Mouse (Mus musculus): ENCODE measurements around the gene Chmp4b. TPM values are rescaled to one million over a fixed set of nuclear protein-coding genes. Genes with fewer than 3 reads are reported as not detected.
A peak's percentile ranks its signal among the peaks of the same experiment; 100 is the strongest.

Gene Chmp4b
- polyA plus RNA-seq, 1 experiment from 2014 or later = 29.6 TPM

DNA sequence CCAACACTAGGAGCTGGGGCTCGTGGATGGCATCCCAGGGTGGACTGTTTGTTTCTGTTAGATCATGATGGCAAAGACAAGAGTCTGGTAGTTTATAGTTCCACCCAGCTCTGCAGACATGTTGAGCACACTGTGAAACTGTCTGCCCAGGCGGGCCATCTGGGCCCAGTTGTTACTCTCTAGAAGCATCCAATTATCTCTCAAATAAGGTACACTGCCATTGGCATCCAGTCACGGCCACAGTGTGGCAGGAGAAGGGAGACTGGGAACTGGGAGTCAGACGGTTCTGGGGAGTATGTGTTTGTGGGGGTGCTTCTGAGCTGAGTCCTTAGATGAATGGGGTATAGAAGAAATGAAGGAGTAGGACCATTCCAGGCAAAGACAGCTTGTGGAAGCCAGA lies 18.6 kb downstream of the Chmp4b start:
- ATAC-seq (ENCODE audit: low FRiP score) = no peak
- peaks cover 26% of the 10 kb centered on the region for H3K4me1 ChIP-seq
- H3K4me3 ChIP-seq (replicated peaks) = no peak overlapping the region
- H3K4me2 ChIP-seq = no peak overlapping the region
- WGBS = 45% methylated on average over 4 of the region's 4 CpGs
- H3K36me3 ChIP-seq = no peaks in the 10 kb centered on the region
- H3K27me3 ChIP-seq (replicated peaks) = no peaks in the 10 kb centered on the region
- H3K9me3 ChIP-seq (replicated peaks) = no peaks in the 10 kb centered on the region
- H3K9ac ChIP-seq (replicated peaks) = no peak overlapping the region
- H3K27ac ChIP-seq (replicated peaks) = peak overlapping the region; percentile 46

DNA sequence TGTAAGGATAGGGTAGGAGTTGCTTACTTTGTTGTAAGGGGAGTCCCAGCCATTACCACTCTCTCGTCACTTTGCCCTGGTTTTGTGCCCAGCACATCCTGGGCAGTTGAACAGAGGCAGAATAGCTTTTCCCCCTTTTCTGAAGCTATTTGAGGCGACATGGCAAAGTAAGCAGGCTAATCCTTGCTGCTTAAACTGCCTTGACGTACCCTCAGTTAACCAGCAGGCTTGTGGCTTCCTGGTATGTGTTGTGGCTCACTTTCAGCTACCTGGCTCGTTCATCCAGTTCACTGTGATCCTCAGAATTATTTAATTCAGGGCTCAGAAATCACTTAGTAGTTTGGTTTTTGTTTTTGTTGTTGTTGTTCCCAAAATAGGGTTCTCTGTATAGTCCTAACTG lies 19.2 kb downstream of the Chmp4b start:
- Histone ChIP-seq H3K4me3 (replicated peaks) (no peak overlapping the region), H3K9ac (replicated peaks) (no peak overlapping the region), H3K4me1 (peaks cover 31% of the 10 kb centered on the region), H3K27me3 (replicated peaks) (no peaks in the 10 kb centered on the region), H3K27ac (replicated peaks) (no peak overlapping the region; the same call in 1 of the 2 replicates), H3K36me3 (no peaks in the 10 kb centered on the region), H3K4me2 (no peak overlapping the region), H3K9me3 (replicated peaks) (no peaks in the 10 kb centered on the region)
- ATAC-seq (ENCODE audit: low FRiP score) = no peak
- WGBS = 86% methylated on average over 4 of the region's 4 CpGs

DNA sequence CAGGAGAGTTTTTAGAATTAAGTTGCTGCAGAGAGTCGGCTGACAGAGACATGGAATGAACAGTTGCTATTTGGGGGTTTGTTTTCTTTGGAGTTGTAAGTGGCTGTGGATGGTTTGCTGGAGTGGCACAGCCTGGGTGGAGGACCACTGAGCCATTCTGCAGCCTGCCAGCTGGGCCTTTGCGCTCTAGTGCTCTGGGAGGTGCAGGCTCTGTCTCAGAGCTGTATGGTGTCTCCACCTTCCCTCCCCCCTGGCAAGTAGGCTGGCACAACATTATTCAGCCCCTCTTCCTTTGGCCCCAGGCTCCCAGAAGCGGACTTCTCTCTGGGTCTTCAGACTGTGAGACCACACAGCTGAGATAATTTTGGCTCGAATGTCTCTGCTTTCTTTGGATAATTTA lies 22.5 kb downstream of the Chmp4b start:
- peak overlapping the region; percentile 51 for H3K27ac ChIP-seq (replicated peaks)
- no peak overlapping the region for H3K9ac ChIP-seq (replicated peaks)
- no peak for ATAC-seq (ENCODE audit: low FRiP score)
- H3K27me3 ChIP-seq (replicated peaks) = no peaks in the 10 kb centered on the region
- 65% methylated on average over 4 of the region's 4 CpGs for WGBS
- H3K4me2 ChIP-seq = no peak overlapping the region
- no peak overlapping the region for H3K4me3 ChIP-seq (replicated peaks)
- no peaks in the 10 kb centered on the region for H3K9me3 ChIP-seq (replicated peaks)
- H3K36me3 ChIP-seq = no peaks in the 10 kb centered on the region
- peaks cover 55% of the 10 kb centered on the region for H3K4me1 ChIP-seq

DNA sequence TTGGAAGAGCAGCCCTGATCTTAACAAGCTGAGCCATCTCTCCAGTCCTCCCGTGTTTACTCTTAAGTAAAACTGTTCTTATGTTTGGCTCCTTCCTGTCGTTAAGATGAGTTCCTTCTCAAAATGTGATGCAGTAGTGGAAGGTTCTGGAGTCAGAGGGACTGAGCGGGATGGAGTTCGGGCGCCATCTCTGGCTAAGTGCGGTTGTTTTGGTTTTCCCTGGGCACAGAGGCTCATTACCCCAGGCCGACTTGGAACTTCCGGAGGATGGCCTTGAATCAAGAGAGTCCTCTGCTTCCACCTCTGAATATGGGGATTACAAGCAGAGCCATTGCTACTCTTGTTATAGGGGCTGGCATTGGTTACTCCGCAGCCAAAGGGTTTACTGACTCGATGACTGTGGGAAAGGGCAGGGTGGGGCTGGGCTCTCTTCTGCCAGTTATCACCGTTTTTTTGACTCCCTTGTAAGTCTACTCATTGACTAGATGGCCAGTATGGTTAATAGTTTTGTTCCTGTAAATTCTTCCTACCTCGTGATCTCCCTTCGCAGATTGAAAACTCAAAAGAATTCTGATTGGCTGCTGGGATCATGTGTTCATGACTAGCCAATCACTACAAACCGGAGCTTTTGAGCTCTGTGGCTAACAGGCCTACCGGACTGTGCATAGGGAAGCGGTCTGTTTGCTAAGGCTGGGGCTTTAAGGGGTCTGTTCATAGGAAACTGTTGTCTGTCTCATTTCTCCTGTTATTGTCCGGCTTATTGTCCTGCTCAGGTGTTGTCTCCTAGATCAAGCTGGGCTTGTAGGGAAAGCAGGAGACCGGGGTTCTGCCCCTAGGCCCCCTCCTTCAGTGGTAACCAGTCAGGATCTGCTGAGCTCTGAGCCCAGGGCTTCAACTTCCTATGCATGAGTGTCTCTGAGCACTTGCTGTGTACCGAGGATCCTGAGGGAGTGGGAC lies 25.4 kb downstream of the Chmp4b start:
- ATAC-seq (ENCODE audit: low FRiP score) = peak; percentile 76; the same call in 1 of the 2 replicates
- peaks cover 55% of the 10 kb centered on the region for H3K4me1 ChIP-seq
- H3K27me3 ChIP-seq (replicated peaks) = no peaks in the 10 kb centered on the region
- H3K9ac ChIP-seq (replicated peaks) = peak overlapping the region; percentile 21; the same call in 1 of the 2 replicates
- H3K9me3 ChIP-seq (replicated peaks) = no peaks in the 10 kb centered on the region
- H3K4me3 ChIP-seq (replicated peaks) = peak overlapping the region; percentile 13
- no peaks in the 10 kb centered on the region for H3K36me3 ChIP-seq
- WGBS = 57% methylated on average over 19 of the region's 19 CpGs
- H3K4me2 ChIP-seq = peak overlapping the region; percentile 48
- peak overlapping the region; percentile 84 for H3K27ac ChIP-seq (replicated peaks)

DNA sequence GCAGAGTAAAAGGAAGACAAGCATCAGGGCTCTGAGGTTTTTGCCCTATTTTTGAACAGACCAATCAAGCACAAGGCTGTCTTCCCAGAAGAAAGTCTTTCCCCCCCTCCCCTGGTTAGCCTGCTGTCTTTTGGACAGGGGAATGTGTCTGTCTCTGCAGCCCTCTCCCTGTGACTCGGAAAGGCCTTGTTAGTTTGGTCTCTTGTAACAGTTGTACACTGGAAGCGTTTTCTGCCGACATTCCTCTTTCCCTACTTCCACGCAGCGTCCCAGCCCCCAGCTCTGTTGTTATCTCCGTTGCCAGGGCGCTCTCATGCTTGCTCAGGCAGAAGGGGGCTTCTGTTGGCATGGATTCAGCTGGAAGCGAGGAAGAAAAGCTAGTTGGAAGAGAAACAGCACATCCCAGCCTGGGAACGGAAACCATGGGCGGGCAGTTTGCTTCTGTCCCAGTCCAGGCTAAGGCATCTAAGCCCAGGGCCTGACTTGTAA lies 26.2 kb downstream of the Chmp4b start:
- Histone ChIP-seq H3K9ac (replicated peaks) (peak overlapping the region; percentile 21; the same call in 1 of the 2 replicates), H3K36me3 (no peaks in the 10 kb centered on the region), H3K4me2 (peak overlapping the region; percentile 48), H3K4me1 (peaks cover 63% of the 10 kb centered on the region), H3K27me3 (replicated peaks) (no peaks in the 10 kb centered on the region), H3K9me3 (replicated peaks) (no peaks in the 10 kb centered on the region), H3K4me3 (replicated peaks) (peak overlapping the region; percentile 13; the same call in 1 of the 2 replicates), H3K27ac (replicated peaks) (peak overlapping the region; percentile 84)
- ATAC-seq (ENCODE audit: low FRiP score) = peak; percentile 81
- 8% methylated on average over 10 of the region's 10 CpGs for WGBS

DNA sequence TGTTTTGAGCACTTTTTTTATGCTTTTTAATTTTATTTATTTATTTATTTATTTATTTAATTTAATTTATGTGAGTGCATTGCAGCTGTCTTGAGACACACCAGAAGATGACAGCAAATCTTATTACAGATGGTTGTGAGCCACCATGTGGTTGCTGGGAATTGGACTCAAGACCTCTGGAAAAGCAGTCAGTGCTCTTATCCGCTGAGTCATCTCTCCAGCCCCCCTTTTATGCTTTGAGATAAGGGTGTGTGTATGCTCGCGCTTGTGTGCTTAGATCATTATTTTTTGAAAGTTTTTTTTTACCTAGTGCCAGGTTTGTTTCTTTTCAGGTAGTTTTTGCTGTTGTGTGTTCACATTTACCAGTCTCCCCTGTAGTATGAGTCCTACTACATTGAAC lies 27.5 kb downstream of the Chmp4b start:
- Histone ChIP-seq H3K4me3 (replicated peaks) (no peak overlapping the region), H3K9ac (replicated peaks) (no peak overlapping the region), H3K27ac (replicated peaks) (no peak overlapping the region), H3K36me3 (no peaks in the 10 kb centered on the region), H3K4me2 (no peak overlapping the region), H3K27me3 (replicated peaks) (no peaks in the 10 kb centered on the region), H3K4me1 (peaks cover 64% of the 10 kb centered on the region), H3K9me3 (replicated peaks) (no peaks in the 10 kb centered on the region)
- no peak for ATAC-seq (ENCODE audit: low FRiP score)
- 92% methylated on average over 3 of the region's 3 CpGs for WGBS

DNA sequence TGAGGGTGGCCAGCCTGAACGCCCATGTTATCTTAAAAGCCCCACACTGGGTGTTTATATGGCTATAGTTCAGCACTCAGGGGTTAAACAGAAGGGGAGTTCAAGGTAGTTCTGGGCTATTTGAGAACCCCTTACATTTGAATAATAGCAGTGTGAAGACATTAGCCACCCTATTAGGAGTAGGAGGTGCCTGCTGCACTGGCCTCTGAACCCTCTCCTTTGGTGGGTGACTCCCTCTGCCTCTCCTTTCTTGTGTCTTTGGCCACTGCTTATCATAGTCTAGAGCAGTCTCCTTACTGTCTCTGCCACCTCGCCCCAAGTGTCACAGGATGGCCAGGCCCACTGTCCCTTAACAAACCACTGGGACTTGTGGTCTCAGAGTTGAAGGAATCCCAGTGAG lies 28.8 kb downstream of the Chmp4b start:
- H3K4me2 ChIP-seq = no peak overlapping the region
- peaks cover 66% of the 10 kb centered on the region for H3K4me1 ChIP-seq
- H3K27me3 ChIP-seq (replicated peaks) = no peaks in the 10 kb centered on the region
- H3K4me3 ChIP-seq (replicated peaks) = no peak overlapping the region
- H3K36me3 ChIP-seq = no peaks in the 10 kb centered on the region
- H3K9ac ChIP-seq (replicated peaks) = no peak overlapping the region
- ATAC-seq (ENCODE audit: low FRiP score) = no peak
- H3K27ac ChIP-seq (replicated peaks) = no peak overlapping the region
- no peaks in the 10 kb centered on the region for H3K9me3 ChIP-seq (replicated peaks)
- 83% methylated on average over 2 of the region's 2 CpGs for WGBS

DNA sequence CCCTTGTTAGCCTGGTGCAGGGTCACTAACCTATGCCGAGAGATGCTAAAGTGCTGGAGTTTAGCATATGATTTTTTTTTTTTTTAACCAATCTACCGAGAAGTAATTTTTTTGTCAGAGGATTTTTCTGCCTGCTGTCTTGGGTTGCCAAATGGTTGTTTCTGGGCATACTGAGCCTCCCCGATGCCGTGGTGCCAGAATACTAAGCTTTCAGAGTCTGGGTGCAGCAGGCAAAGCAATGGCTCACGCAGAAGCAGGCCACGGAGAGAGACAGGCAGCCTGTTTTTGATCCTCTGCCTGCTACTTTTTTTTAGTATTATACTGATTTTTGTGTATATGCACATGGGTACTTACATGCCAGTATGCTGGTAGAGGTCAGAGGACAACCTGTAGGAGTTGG lies 29.4 kb downstream of the Chmp4b start:
- H3K4me2 ChIP-seq = no peak overlapping the region
- H3K9ac ChIP-seq (replicated peaks) = no peak overlapping the region
- no peaks in the 10 kb centered on the region for H3K27me3 ChIP-seq (replicated peaks)
- ATAC-seq (ENCODE audit: low FRiP score) = no peak
- no peak overlapping the region for H3K4me3 ChIP-seq (replicated peaks)
- no peaks in the 10 kb centered on the region for H3K36me3 ChIP-seq
- WGBS = 91% methylated on average over 6 of the region's 6 CpGs
- no peaks in the 10 kb centered on the region for H3K9me3 ChIP-seq (replicated peaks)
- H3K4me1 ChIP-seq = peaks cover 66% of the 10 kb centered on the region
- no peak overlapping the region for H3K27ac ChIP-seq (replicated peaks)

DNA sequence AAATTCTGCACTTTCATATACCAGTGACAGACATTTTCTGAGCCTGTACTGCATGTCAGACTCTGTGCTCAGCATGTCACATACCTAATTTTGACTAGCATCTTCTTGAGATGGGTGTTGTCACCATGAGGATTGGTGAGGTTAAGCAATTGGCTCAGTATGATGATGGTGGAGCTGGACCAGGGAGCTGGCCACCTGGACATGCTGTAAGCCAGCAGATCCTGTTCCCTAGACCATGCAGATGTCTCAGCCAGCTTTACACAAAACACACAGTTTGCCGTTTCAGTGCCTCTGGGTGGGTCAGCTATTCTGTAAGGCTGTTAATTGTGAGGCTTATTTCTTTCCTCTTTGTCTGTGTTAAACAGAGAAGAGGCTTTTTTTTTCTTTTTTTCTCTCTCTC lies 31.2 kb downstream of the Chmp4b start:
- Histone ChIP-seq H3K9ac (replicated peaks) (peak overlapping the region; percentile 3; the same call in 1 of the 2 replicates), H3K27me3 (replicated peaks) (no peaks in the 10 kb centered on the region), H3K27ac (replicated peaks) (peak overlapping the region; percentile 64), H3K4me1 (peaks cover 59% of the 10 kb centered on the region), H3K36me3 (no peaks in the 10 kb centered on the region), H3K4me3 (replicated peaks) (no peak overlapping the region), H3K4me2 (no peak overlapping the region), H3K9me3 (replicated peaks) (no peaks in the 10 kb centered on the region)
- WGBS = 15% methylated on average over 1 of the region's 1 CpGs
- no peak for ATAC-seq (ENCODE audit: low FRiP score)

DNA sequence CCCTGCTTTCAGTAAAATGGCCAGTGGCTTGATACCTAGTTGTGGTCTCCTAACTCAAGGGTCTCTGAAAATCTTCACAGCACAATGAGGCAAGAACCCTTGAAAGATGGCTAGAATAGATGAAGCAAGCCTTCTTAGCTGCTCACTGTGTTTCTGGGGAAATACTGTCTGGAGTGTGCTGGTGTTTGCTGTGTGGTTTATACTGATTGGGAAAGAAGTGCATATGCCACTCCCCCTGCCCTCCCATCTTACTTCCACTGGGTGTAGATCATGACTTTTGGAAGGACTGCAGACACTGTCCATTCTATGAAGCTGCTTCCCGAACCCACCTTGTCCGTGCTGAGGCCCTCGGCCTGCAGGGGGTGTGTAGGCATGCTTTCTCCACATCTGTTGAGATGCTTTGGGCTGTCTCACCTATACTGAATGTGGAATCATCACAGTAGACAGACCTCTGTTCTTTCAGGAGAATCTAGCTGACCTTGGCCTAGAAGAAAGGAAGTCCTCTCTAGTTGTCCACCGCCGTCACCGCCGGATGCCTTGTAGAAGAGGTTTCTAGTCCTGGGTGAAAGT lies 33.5 kb downstream of the Chmp4b start:
- Histone ChIP-seq H3K36me3 (peaks cover 2% of the 10 kb centered on the region), H3K27me3 (replicated peaks) (no peaks in the 10 kb centered on the region), H3K9me3 (replicated peaks) (no peaks in the 10 kb centered on the region), H3K4me3 (replicated peaks) (no peak overlapping the region), H3K9ac (replicated peaks) (no peak overlapping the region), H3K4me1 (peaks cover 51% of the 10 kb centered on the region), H3K27ac (replicated peaks) (peak overlapping the region; percentile 43), H3K4me2 (peak overlapping the region; percentile 5; the same call in 1 of the 2 replicates)
- ATAC-seq (ENCODE audit: low FRiP score) = no peak
- WGBS = 79% methylated on average over 7 of the region's 7 CpGs

DNA sequence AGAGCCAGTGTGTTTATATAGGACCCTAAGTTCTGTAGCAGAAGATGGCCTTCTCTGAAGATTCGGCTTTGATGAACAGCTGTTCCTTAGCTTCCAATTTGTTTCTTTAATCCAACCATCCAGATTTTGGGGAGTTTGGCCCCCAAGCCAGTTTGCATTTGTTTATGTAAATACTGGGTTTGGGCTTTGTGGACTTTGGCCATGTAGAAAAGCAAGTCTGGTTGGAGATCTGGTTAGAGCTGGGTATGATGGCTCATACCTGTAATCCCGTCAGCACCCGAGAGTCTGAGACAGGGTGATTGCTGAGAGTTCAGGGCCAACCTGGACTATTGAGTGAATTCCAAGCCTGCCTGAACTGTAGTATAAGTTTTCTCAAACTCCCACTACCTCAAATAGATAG lies 34.3 kb downstream of the Chmp4b start:
- 90% methylated on average over 3 of the region's 3 CpGs for WGBS
- no peak overlapping the region for H3K4me2 ChIP-seq

DNA sequence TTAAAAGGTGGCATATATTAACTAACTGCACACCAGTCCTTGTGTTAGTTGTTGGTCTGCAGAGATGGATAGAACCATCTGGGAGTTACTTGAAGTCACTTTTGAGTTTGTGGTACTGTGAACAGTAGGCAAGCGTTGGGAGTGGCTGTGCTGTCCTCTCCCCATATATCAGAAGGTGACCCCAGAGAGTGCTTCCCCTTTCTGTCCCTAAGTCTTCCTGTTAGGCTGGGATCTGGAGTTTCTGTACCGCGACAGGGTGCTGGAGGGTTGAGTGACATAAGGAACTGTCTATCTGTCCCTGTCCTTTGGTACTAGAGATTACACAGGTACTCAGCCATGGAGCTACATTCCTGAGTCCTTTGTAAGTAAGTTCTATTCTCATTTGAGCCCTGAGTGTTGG lies 35.3 kb downstream of the Chmp4b start:
- no peaks in the 10 kb centered on the region for H3K27me3 ChIP-seq (replicated peaks)
- peaks cover 16% of the 10 kb centered on the region for H3K36me3 ChIP-seq
- no peak overlapping the region for H3K27ac ChIP-seq (replicated peaks)
- H3K4me2 ChIP-seq = no peak overlapping the region
- no peaks in the 10 kb centered on the region for H3K9me3 ChIP-seq (replicated peaks)
- no peak for ATAC-seq (ENCODE audit: low FRiP score)
- H3K9ac ChIP-seq (replicated peaks) = no peak overlapping the region
- WGBS = 90% methylated on average over 3 of the region's 3 CpGs
- H3K4me1 ChIP-seq = peaks cover 42% of the 10 kb centered on the region
- no peak overlapping the region for H3K4me3 ChIP-seq (replicated peaks)

More for the DNA sequence above, 34.3 kb downstream of the Chmp4b start:
- no peak for ATAC-seq (ENCODE audit: low FRiP score)
- Histone ChIP-seq H3K9ac (replicated peaks) (no peak overlapping the region), H3K27me3 (replicated peaks) (no peaks in the 10 kb centered on the region), H3K36me3 (peaks cover 8% of the 10 kb centered on the region), H3K9me3 (replicated peaks) (no peaks in the 10 kb centered on the region), H3K4me3 (replicated peaks) (no peak overlapping the region), H3K27ac (replicated peaks) (no peak overlapping the region), H3K4me1 (peaks cover 51% of the 10 kb centered on the region)
